Mouse (Mus musculus): ENCODE measurements at regions not wholly inside any gene's neighbourhood (a gene's known extent, or its start where the extent isn't known, plus 50 kb on each side); places are given as distances from the start of the nearest gene placed in this dataset.

DNA sequence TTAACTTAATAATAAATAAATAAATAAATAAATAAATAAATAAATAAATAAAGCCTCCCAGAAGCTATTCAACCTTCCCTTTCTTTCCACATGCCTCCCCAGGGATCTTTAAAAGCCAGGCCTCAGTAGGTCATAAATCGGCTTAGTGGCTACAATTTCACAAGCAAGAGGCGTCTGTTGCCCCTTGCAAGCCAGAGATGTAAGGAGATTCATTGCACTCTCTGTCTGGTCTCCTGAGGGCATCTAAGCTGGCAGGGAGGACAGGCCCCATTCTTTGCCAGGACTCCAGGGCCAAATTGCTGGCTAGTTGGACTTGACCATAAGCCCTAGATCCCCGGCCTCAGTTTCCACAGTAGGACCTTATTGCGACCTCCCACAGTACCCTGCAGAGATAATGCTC is 101.6 kb upstream of the Cachd1 start:
- TF ChIP-seq POLR2A (IDR thresholded peaks at IDR 0.05; ENCODE audit: extremely low read depth, insufficient read depth, low read length) (no peak), CTCF (IDR thresholded peaks at IDR 0.05; ENCODE audit: extremely low read depth, insufficient read depth, low read length) (no peak)
- H3K27ac ChIP-seq (ENCODE audit: insufficient read depth, low read length), result no peak overlapping the region

GRCm38 (mm10) chr4:100683757-100684156 is 92.7 kb upstream of the Cachd1 start:
- Histone ChIP-seq H3K4me3 (ENCODE audit: insufficient read depth, low read length) (no peak overlapping the region), H3K27ac (ENCODE audit: insufficient read depth, low read length) (no peak overlapping the region), H3K4me1 (ENCODE audit: control insufficient read depth, insufficient read depth, low read length) (no peaks in the 10 kb centered on the region)
- TF ChIP-seq POLR2A (IDR thresholded peaks at IDR 0.05; ENCODE audit: extremely low read depth, insufficient read depth, low read length) (no peak), CTCF (IDR thresholded peaks at IDR 0.05; ENCODE audit: extremely low read depth, insufficient read depth, low read length) (no peak)

More for the DNA sequence above, 101.6 kb upstream of the Cachd1 start:
- H3K4me1 ChIP-seq (ENCODE audit: control insufficient read depth, insufficient read depth, low read length), result no peaks in the 10 kb centered on the region
- no peak overlapping the region for H3K4me3 ChIP-seq (ENCODE audit: insufficient read depth, low read length)

DNA sequence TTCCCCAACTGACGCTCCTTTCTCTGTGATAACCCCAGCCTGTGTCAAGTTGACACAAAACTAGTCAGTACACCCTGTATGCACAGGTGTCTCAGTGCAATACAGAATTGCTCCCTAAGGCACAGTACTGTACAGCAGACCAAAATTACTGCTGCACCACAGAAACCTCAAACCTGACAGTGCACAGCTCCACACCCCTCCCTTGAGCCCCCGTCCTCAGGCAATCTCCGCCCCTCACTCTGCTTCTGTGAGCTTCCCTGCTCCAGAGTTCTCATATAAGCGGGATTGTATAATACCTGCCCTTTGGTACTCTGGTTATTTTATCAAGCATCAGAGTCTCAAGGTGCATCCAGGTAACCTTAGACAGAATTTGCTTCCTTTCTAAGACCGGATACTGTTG is 76.5 kb upstream of the Cachd1 start:
- H3K27ac ChIP-seq (ENCODE audit: insufficient read depth, low read length), result no peak overlapping the region
- no peaks in the 10 kb centered on the region for H3K4me1 ChIP-seq (ENCODE audit: control insufficient read depth, insufficient read depth, low read length)
- TF ChIP-seq CTCF (IDR thresholded peaks at IDR 0.05; ENCODE audit: extremely low read depth, insufficient read depth, low read length) (no peak), POLR2A (IDR thresholded peaks at IDR 0.05; ENCODE audit: extremely low read depth, insufficient read depth, low read length) (no peak)
- H3K4me3 ChIP-seq (ENCODE audit: insufficient read depth, low read length), result no peak overlapping the region

- Histone ChIP-seq H3K27ac (ENCODE audit: insufficient read depth, low read length) (no peak overlapping the region), H3K4me3 (ENCODE audit: insufficient read depth, low read length) (no peak overlapping the region), H3K4me1 (ENCODE audit: control insufficient read depth, insufficient read depth, low read length) (no peaks in the 10 kb centered on the region)
- no peak for TF ChIP-seq CTCF (IDR thresholded peaks at IDR 0.05; ENCODE audit: extremely low read depth, insufficient read depth, low read length)
- TF ChIP-seq POLR2A (IDR thresholded peaks at IDR 0.05; ENCODE audit: extremely low read depth, insufficient read depth, low read length), result no peak
Measured at GRCm38 (mm10) chr4:100700418-100700817, 76.1 kb upstream of the Cachd1 start.

DNA sequence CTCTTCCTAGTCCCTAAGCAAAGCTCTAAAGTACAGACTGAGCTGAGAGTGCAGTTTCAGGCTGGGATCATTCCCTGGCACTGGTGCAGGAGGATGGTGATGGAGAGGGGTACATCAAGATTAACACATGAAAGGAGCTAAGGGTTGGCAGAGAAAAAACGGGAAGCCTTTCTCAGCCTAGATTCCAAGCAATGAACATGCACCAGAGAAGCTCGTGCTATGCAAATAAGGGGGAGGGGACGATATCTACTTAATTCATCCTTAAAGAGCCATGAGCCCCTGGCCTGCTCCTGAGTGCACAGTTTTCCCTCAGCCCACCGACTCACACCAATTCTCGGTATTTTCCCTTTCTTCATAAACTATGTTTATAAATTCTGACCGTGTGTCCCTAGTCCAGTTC is 70.5 kb upstream of the Cachd1 start:
- H3K4me3 ChIP-seq (ENCODE audit: insufficient read depth, low read length), result no peak overlapping the region
- H3K27ac ChIP-seq (ENCODE audit: insufficient read depth, low read length), result no peak overlapping the region
- no peaks in the 10 kb centered on the region for H3K4me1 ChIP-seq (ENCODE audit: control insufficient read depth, insufficient read depth, low read length)
- TF ChIP-seq POLR2A (IDR thresholded peaks at IDR 0.05; ENCODE audit: extremely low read depth, insufficient read depth, low read length) (no peak), CTCF (IDR thresholded peaks at IDR 0.05; ENCODE audit: extremely low read depth, insufficient read depth, low read length) (no peak)

DNA sequence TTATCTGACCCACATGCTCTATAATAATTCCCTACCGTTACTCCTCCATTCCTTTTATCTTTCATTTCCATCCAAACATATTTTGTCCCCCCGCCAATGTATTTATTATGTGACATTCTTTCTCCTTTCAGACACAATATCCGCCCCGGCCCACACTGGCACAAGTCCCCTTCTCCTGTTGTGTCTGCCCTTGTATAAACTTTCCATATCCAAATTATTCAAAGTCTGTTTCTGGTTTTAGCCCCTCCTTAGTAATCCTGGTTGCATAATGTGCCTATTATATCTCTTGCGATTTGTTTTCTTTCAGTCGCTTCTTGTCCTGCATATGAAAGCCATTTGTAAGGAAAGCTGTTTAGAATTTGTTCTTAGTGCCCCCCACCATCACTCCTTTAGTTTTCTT is 69.3 kb upstream of the Cachd1 start:
- Histone ChIP-seq H3K4me3 (ENCODE audit: insufficient read depth, low read length) (no peak overlapping the region), H3K4me1 (ENCODE audit: control insufficient read depth, insufficient read depth, low read length) (no peaks in the 10 kb centered on the region), H3K27ac (ENCODE audit: insufficient read depth, low read length) (no peak overlapping the region)
- no peak for TF ChIP-seq CTCF (IDR thresholded peaks at IDR 0.05; ENCODE audit: extremely low read depth, insufficient read depth, low read length)

- TF ChIP-seq CTCF (IDR thresholded peaks at IDR 0.05; ENCODE audit: extremely low read depth, insufficient read depth, low read length) (no peak), POLR2A (IDR thresholded peaks at IDR 0.05; ENCODE audit: extremely low read depth, insufficient read depth, low read length) (no peak)
- Histone ChIP-seq H3K4me1 (ENCODE audit: control insufficient read depth, insufficient read depth, low read length) (no peaks in the 10 kb centered on the region), H3K4me3 (ENCODE audit: insufficient read depth, low read length) (no peak overlapping the region), H3K27ac (ENCODE audit: insufficient read depth, low read length) (no peak overlapping the region)
Measured at GRCm38 (mm10) chr4:100708247-100708646, 68.2 kb upstream of the Cachd1 start.

GRCm38 (mm10) chr4:100714240-100714639 is 62.2 kb upstream of the Cachd1 start:
- no peak for TF ChIP-seq CTCF (IDR thresholded peaks at IDR 0.05; ENCODE audit: extremely low read depth, insufficient read depth, low read length)
- no peak for TF ChIP-seq POLR2A (IDR thresholded peaks at IDR 0.05; ENCODE audit: extremely low read depth, insufficient read depth, low read length)
- Histone ChIP-seq H3K4me1 (ENCODE audit: control insufficient read depth, insufficient read depth, low read length) (no peaks in the 10 kb centered on the region), H3K27ac (ENCODE audit: insufficient read depth, low read length) (no peak overlapping the region), H3K4me3 (ENCODE audit: insufficient read depth, low read length) (no peak overlapping the region)

- TF ChIP-seq POLR2A (IDR thresholded peaks at IDR 0.05; ENCODE audit: extremely low read depth, insufficient read depth, low read length) (no peak), CTCF (IDR thresholded peaks at IDR 0.05; ENCODE audit: extremely low read depth, insufficient read depth, low read length) (no peak)
Measured at GRCm38 (mm10) chr4:100717601-100718000, 58.9 kb upstream of the Cachd1 start.

GRCm38 (mm10) chr4:100722532-100722931 is 53.9 kb upstream of the Cachd1 start:
- H3K4me3 ChIP-seq (ENCODE audit: insufficient read depth, low read length), result no peak overlapping the region
- no peak overlapping the region for H3K27ac ChIP-seq (ENCODE audit: insufficient read depth, low read length)
- H3K4me1 ChIP-seq (ENCODE audit: control insufficient read depth, insufficient read depth, low read length), result no peaks in the 10 kb centered on the region
- no peak for TF ChIP-seq POLR2A (IDR thresholded peaks at IDR 0.05; ENCODE audit: extremely low read depth, insufficient read depth, low read length)
- peak; percentile 53 for TF ChIP-seq CTCF (IDR thresholded peaks at IDR 0.05; ENCODE audit: extremely low read depth, insufficient read depth, low read length)

More at GRCm38 (mm10) chr4:100717601-100718000, 58.9 kb upstream of the Cachd1 start:
- Histone ChIP-seq H3K27ac (ENCODE audit: insufficient read depth, low read length) (no peak overlapping the region), H3K4me1 (ENCODE audit: control insufficient read depth, insufficient read depth, low read length) (no peaks in the 10 kb centered on the region), H3K4me3 (ENCODE audit: insufficient read depth, low read length) (no peak overlapping the region)

DNA sequence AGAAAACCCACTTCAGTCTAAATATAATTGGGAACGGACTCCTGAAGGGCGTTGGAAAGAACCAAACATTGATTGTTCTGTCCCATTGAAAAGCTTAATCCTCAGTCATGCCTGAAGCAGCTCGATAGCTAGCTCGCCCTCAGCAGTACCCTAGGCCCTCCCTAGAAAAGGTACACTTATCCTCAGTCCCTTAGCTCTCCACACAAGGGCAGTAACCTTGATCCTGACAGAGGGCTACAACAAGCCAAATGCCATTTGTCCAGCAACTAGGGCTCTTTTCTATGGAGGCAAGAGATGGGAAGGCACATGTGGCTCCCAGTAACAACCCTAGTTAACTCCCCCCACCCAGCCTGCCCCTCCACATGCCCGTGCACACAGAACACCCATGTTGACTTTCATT is 53.4 kb upstream of the Cachd1 start:
- Histone ChIP-seq H3K4me1 (ENCODE audit: control insufficient read depth, insufficient read depth, low read length) (no peaks in the 10 kb centered on the region), H3K27ac (ENCODE audit: insufficient read depth, low read length) (no peak overlapping the region), H3K4me3 (ENCODE audit: insufficient read depth, low read length) (no peak overlapping the region)
- TF ChIP-seq CTCF (IDR thresholded peaks at IDR 0.05; ENCODE audit: extremely low read depth, insufficient read depth, low read length) (no peak), POLR2A (IDR thresholded peaks at IDR 0.05; ENCODE audit: extremely low read depth, insufficient read depth, low read length) (no peak)
